Mouse (Mus musculus) ovary, adult 18-20 months (tissue): ENCODE measurements at regions not wholly inside any gene's neighbourhood (a gene's known extent, or its start where the extent isn't known, plus 50 kb on each side); places are given as distances from the start of the nearest gene placed in this dataset.

Experiments
- DNase-seq: peaks from one replicate; pipeline ENCODE4 v3.0.0; 2022; ENCODE audit warnings: low spot score, mixed read lengths

- no peak for DNase-seq
Measured at GRCm38 (mm10) chr8:95979223-95979622, 90.9 kb upstream of the Got2 start.

GRCm38 (mm10) chr8:95974889-95975288, 86.5 kb upstream of the Got2 start:
- DNase-seq = no peak

- no peak for DNase-seq
Measured at GRCm38 (mm10) chr8:95974231-95974630, 85.9 kb upstream of the Got2 start.

- no peak for DNase-seq
Measured at GRCm38 (mm10) chr8:95973571-95973970, 85.2 kb upstream of the Got2 start.

GRCm38 (mm10) chr8:95968828-95969227, 80.5 kb upstream of the Got2 start:
- DNase-seq = no peak

- DNase-seq = no peak
Measured at GRCm38 (mm10) chr8:95966430-95966829, 78.1 kb upstream of the Got2 start.

GRCm38 (mm10) chr8:95952257-95952656, 63.9 kb upstream of the Got2 start:
- DNase-seq = no peak

GRCm38 (mm10) chr8:95951794-95952193, 63.4 kb upstream of the Got2 start:
- peak; percentile 30 for DNase-seq
